Mouse (Mus musculus): ENCODE measurements at regions not wholly inside any gene's neighbourhood (a gene's known extent, or its start where the extent isn't known, plus 50 kb on each side); places are given as distances from the start of the nearest gene placed in this dataset.

- no peak for TF ChIP-seq CTCF (IDR thresholded peaks at IDR 0.05 in 2 of 3, conservative IDR thresholded peaks at IDR 0.05 in 1 of 3; ENCODE audit: control insufficient read depth in 1 of 3, insufficient read depth in 1 of 3, low read depth in 2 of 3, low read length in 3 of 3, poor library complexity in 1 of 3, severe bottlenecking in 1 of 3)
- TF ChIP-seq EP300 (IDR thresholded peaks at IDR 0.05; ENCODE audit: low read depth in 1 of 2, low read length in 2 of 2) = no peak
- TF ChIP-seq POLR2A (IDR thresholded peaks at IDR 0.05; ENCODE audit: control insufficient read depth in 1 of 2, insufficient read depth in 1 of 2, low read depth in 1 of 2, low read length in 2 of 2, poor library complexity in 1 of 2) = no peak
- no peak for TF ChIP-seq NRF1 (IDR thresholded peaks at IDR 0.05; ENCODE audit: insufficient read depth, low read depth, low read length, poor library complexity, severe bottlenecking)
- no peak for TF ChIP-seq ZKSCAN1 (IDR thresholded peaks at IDR 0.05; ENCODE audit: low read depth, low read length)
- TF ChIP-seq ZNF384 (IDR thresholded peaks at IDR 0.05; ENCODE audit: low read depth, low read length) = no peak
- TF ChIP-seq CHD2 (IDR thresholded peaks at IDR 0.05; ENCODE audit: low read length) = no peak
- no peak for TF ChIP-seq TCF12 (IDR thresholded peaks at IDR 0.05; ENCODE audit: low read depth, low read length)
- TF ChIP-seq RAD21 (IDR thresholded peaks at IDR 0.05; ENCODE audit: low read depth, low read length) = no peak
- TF ChIP-seq USF1 (IDR thresholded peaks at IDR 0.05; ENCODE audit: low read depth, low read length) = no peak
- TF ChIP-seq MXI1 (IDR thresholded peaks at IDR 0.05; ENCODE audit: low read depth, low read length) = no peak
- TF ChIP-seq MAX (IDR thresholded peaks at IDR 0.05; ENCODE audit: low read length) = no peak
Observed at GRCm38 (mm10) chr15:7663888-7664287, 146.8 kb upstream of the Gdnf start.
